Mouse (Mus musculus): ENCODE measurements around the gene Snx20.

GRCm38 (mm10) chr8:88638908-88639307 is 3.0 kb upstream of the Snx20 start:
- TF ChIP-seq RAD21 (IDR thresholded peaks at IDR 0.05; ENCODE audit: low read depth, low read length): no peak
- no peak; the same call in 1 of the 2 replicates for TF ChIP-seq EP300 (IDR thresholded peaks at IDR 0.05; ENCODE audit: low read length)
- no peak for TF ChIP-seq POLR2A (IDR thresholded peaks at IDR 0.05; ENCODE audit: low read depth, low read length)
- no peak for TF ChIP-seq CHD1 (IDR thresholded peaks at IDR 0.05; ENCODE audit: low read depth, low read length)
- no peak for TF ChIP-seq CTCF (conservative IDR thresholded peaks at IDR 0.05 in 1 of 2, IDR thresholded peaks at IDR 0.05 in 1 of 2; ENCODE audit: low read depth in 2 of 2, low read length in 2 of 2)
- TF ChIP-seq SMC3 (IDR thresholded peaks at IDR 0.05; ENCODE audit: low read depth, low read length): no peak
- no peak for TF ChIP-seq POLR2AphosphoS2 (IDR thresholded peaks at IDR 0.05; ENCODE audit: low read depth, low read length)
- no peak for TF ChIP-seq JUND (conservative IDR thresholded peaks at IDR 0.05; ENCODE audit: low read depth, low read length)
- TF ChIP-seq SIN3A (IDR thresholded peaks at IDR 0.05; ENCODE audit: low read length): no peak
- TF ChIP-seq HCFC1 (IDR thresholded peaks at IDR 0.05; ENCODE audit: low read depth, low read length): no peak
- no peak for TF ChIP-seq MAX (IDR thresholded peaks at IDR 0.05; ENCODE audit: low read length)
- TF ChIP-seq TCF12 (IDR thresholded peaks at IDR 0.05; ENCODE audit: low read depth, low read length): peak; percentile 13; the same call in 1 of the 2 replicates
